Mouse (Mus musculus): ENCODE data around the gene Matn4.

GRCm38 (mm10) chr2:164444701-164445100 is 39.7 kb upstream of the Matn4 start:
- TF ChIP-seq GATA1 (IDR thresholded peaks at IDR 0.05; ENCODE audit: low read length) = no peak
- no peak for TF ChIP-seq TAL1 (IDR thresholded peaks at IDR 0.05; ENCODE audit: low read length)

All from erythroblast, embryonic 14.5 days (primary cell).